Comparison of ENCODE assay signal across 25 mouse cellular contexts in genomic region chr2:23899046-23899445, GRCm38 (mm10).
"Had no signal": no experiment of that assay in that cellular context is flagged by ENCODE, and none has a peak within 500 bp of the region (broad histone marks: within the 10 kb centered on the region; RNA-seq: fewer than 3 reads in every experiment).

No protein-coding gene starts in this region.

- H3K27ac ChIP-seq: embryonic facial prominence, embryonic 10.5 days; embryonic facial prominence, embryonic 12.5 days; embryonic facial prominence, embryonic 13.5 days; embryonic facial prominence, embryonic 15.5 days; forebrain, embryonic 10.5 days; forebrain, embryonic 12.5 days; forebrain, embryonic 13.5 days; forebrain, embryonic 15.5 days; gastrocnemius, adult 2 months; heart, adult 2 months had no signal

- H3K4me3 ChIP-seq: embryonic facial prominence, embryonic 10.5 days; embryonic facial prominence, embryonic 12.5 days; embryonic facial prominence, embryonic 13.5 days; embryonic facial prominence, embryonic 15.5 days; erythroblast, embryonic 14.5 days; forebrain, embryonic 10.5 days; forebrain, embryonic 12.5 days; forebrain, embryonic 13.5 days; forebrain, embryonic 15.5 days; gastrocnemius, adult 2 months; heart, adult 2 months had no signal

- H3K36me3 ChIP-seq: embryonic facial prominence, embryonic 10.5 days; embryonic facial prominence, embryonic 12.5 days; embryonic facial prominence, embryonic 13.5 days; embryonic facial prominence, embryonic 15.5 days; forebrain, embryonic 10.5 days; forebrain, embryonic 12.5 days; forebrain, embryonic 15.5 days had no signal

- H3K9me3 ChIP-seq: embryonic facial prominence, embryonic 10.5 days; embryonic facial prominence, embryonic 12.5 days; embryonic facial prominence, embryonic 13.5 days; embryonic facial prominence, embryonic 15.5 days; forebrain, embryonic 10.5 days; forebrain, embryonic 12.5 days; forebrain, embryonic 13.5 days; forebrain, embryonic 15.5 days had no signal

- DNase-seq: cerebellum, adult 9-10 months; cerebellum, adult 9-11 months; cerebellum, postnatal 10 days; cerebellum, postnatal 14 days; cerebellum, postnatal 25 days; cerebellum, postnatal 36 days; embryo, embryonic 11 days; forebrain, postnatal 0 days; gastrocnemius, adult 2 months; gastrocnemius, postnatal 10 days; gastrocnemius, postnatal 14 days; gastrocnemius, postnatal 25 days; gastrocnemius, postnatal 36 days; heart, adult 11 months; heart, adult 18-20 months; heart, adult 2 months had no signal

- H3K4me2 ChIP-seq: embryonic facial prominence, embryonic 12.5 days; embryonic facial prominence, embryonic 13.5 days; embryonic facial prominence, embryonic 15.5 days; forebrain, embryonic 12.5 days; forebrain, embryonic 13.5 days; forebrain, embryonic 15.5 days had no signal

- H3K9ac ChIP-seq: embryonic facial prominence, embryonic 12.5 days; embryonic facial prominence, embryonic 13.5 days; embryonic facial prominence, embryonic 15.5 days; forebrain, embryonic 12.5 days; forebrain, embryonic 13.5 days; forebrain, embryonic 15.5 days; forebrain, postnatal 0 days had no signal

- H3K4me1 ChIP-seq: embryonic facial prominence, embryonic 10.5 days; embryonic facial prominence, embryonic 12.5 days; embryonic facial prominence, embryonic 13.5 days; embryonic facial prominence, embryonic 15.5 days; forebrain, embryonic 10.5 days; forebrain, embryonic 12.5 days; forebrain, embryonic 13.5 days; forebrain, embryonic 15.5 days had no signal

- H3K27me3 ChIP-seq: embryonic facial prominence, embryonic 12.5 days; embryonic facial prominence, embryonic 13.5 days; embryonic facial prominence, embryonic 15.5 days; forebrain, embryonic 12.5 days; forebrain, embryonic 13.5 days; forebrain, embryonic 15.5 days had no signal
